Mouse (Mus musculus) liver, embryonic 13.5 days (tissue): ENCODE results near the gene Tecta. TPM values are rescaled to one million over a fixed set of nuclear protein-coding genes. Genes with fewer than 3 reads are reported as not detected.

ENCODE experiments used
- ATAC-seq: fragments of 200-750 bp; cut with Nextera tagmentation; 2 replicates; pipeline ENCODE4 v1.8.0; 2017; ENCODE audit warnings: low read depth, mild to moderate bottlenecking, moderate number of reproducible peaks, moderate library complexity
- DNase-seq: peaks from one replicate; pipeline ENCODE4 v3.0.0; 2022
- H3K27ac ChIP-seq: fragments of 300-500 bp; sonication (generic); 2 replicates; pipeline ENCODE4 v1.5.1; 2015; ENCODE audit warnings: moderate library complexity, mild to moderate bottlenecking, inconsistent platforms
- H3K27me3 ChIP-seq: fragments of 300-500 bp; sonication (generic); 2 replicates; pipeline ENCODE4 v1.6.1; 2015; ENCODE audit warnings: mild to moderate bottlenecking, inconsistent platforms
- H3K36me3 ChIP-seq: fragments of 300-500 bp; sonication (generic); 2 replicates; pipeline ENCODE4 v1.6.1; 2015; ENCODE audit warnings: mild to moderate bottlenecking, inconsistent platforms
- H3K4me1 ChIP-seq: fragments of 300-500 bp; sonication (generic); replicated peaks from 2 replicates; pipeline ENCODE4 v1.6.1; 2015; ENCODE audit warnings: inconsistent platforms
- H3K4me2 ChIP-seq: fragments of 300-500 bp; sonication (generic); 2 replicates; pipeline ENCODE4 v1.6.1; 2015; ENCODE audit warnings: inconsistent platforms, mild to moderate bottlenecking, moderate library complexity
- H3K4me3 ChIP-seq: fragments of 300-500 bp; sonication (generic); replicated peaks from 2 replicates; pipeline ENCODE4 v1.5.1; 2015; ENCODE audit warnings: mild to moderate bottlenecking, inconsistent platforms
- H3K9ac ChIP-seq: fragments of 300-500 bp; sonication (generic); 2 replicates; pipeline ENCODE4 v1.6.1; 2015; ENCODE audit warnings: mild to moderate bottlenecking, inconsistent platforms
- H3K9me3 ChIP-seq: fragments of 300-500 bp; sonication (generic); replicated peaks from 2 replicates; pipeline ENCODE4 v1.6.1; 2016; ENCODE audit warnings: inconsistent platforms
- WGBS: fragments of 180-500 bp; shearing (Covaris S2); methylation state at CpG from one replicate; pipeline ENCODE4 v1.1.7; 2015; ENCODE audit not compliant: insufficient replicate concordance; 5-methylcytosine and 5-hydroxymethylcytosine counted together
- polyA plus RNA-seq: library from polyadenylated mRNA; unstranded; fragments of >200 nt; fragmentation: Nextera tagmentation; extraction: Ambion mirVana; gene quantifications from 2 replicates; pipeline ENCODE4 v1.2.1, GENCODE M21; 2015

The Tecta gene
- polyA plus RNA-seq, 1 experiment from 2014 or later, result 0.08 TPM

GRCm38 (mm10) chr9:42387038-42387437, 12.7 kb downstream of the Tecta start:
- 49% methylated on average over 8 of the region's 8 CpGs for WGBS

GRCm38 (mm10) chr9:42385656-42386055, 14.1 kb downstream of the Tecta start:
- Histone ChIP-seq H3K4me3 (no peak overlapping the region), H3K36me3 (no peaks in the 10 kb centered on the region), H3K4me2 (no peak overlapping the region), H3K9ac (no peak overlapping the region), H3K27ac (no peak overlapping the region), H3K4me1 (no peaks in the 10 kb centered on the region), H3K27me3 (no peaks in the 10 kb centered on the region), H3K9me3 (no peaks in the 10 kb centered on the region)
- ATAC-seq (no peak), DNase-seq (no peak)
- WGBS, result 69% methylated on average over 13 of the region's 13 CpGs

More at GRCm38 (mm10) chr9:42387038-42387437, 12.7 kb downstream of the Tecta start:
- DNase-seq (no peak), ATAC-seq (no peak)
- Histone ChIP-seq H3K27ac (no peak overlapping the region), H3K4me1 (no peaks in the 10 kb centered on the region), H3K9ac (no peak overlapping the region), H3K36me3 (no peaks in the 10 kb centered on the region), H3K4me3 (no peak overlapping the region), H3K4me2 (no peak overlapping the region), H3K27me3 (no peaks in the 10 kb centered on the region), H3K9me3 (no peaks in the 10 kb centered on the region)

- 69% methylated on average over 8 of the region's 8 CpGs for WGBS
- no peak for ATAC-seq
- DNase-seq, result no peak
- Histone ChIP-seq H3K9ac (no peak overlapping the region), H3K9me3 (no peaks in the 10 kb centered on the region), H3K27me3 (no peaks in the 10 kb centered on the region), H3K36me3 (no peaks in the 10 kb centered on the region), H3K4me1 (no peaks in the 10 kb centered on the region), H3K27ac (no peak overlapping the region), H3K4me2 (no peak overlapping the region), H3K4me3 (no peak overlapping the region)
These were observed 16.9 kb downstream of the Tecta start for GRCm38 (mm10) chr9:42382628-42383347.

GRCm38 (mm10) chr9:42382063-42382462, 17.7 kb downstream of the Tecta start:
- ATAC-seq (no peak), DNase-seq (no peak)
- H3K4me2 ChIP-seq, result no peak overlapping the region
- no peaks in the 10 kb centered on the region for H3K36me3 ChIP-seq
- WGBS, result 72% methylated on average over 5 of the region's 5 CpGs
- H3K4me1 ChIP-seq, result no peaks in the 10 kb centered on the region
- H3K27ac ChIP-seq, result no peak overlapping the region
- no peak overlapping the region for H3K9ac ChIP-seq
- H3K4me3 ChIP-seq, result no peak overlapping the region
- no peaks in the 10 kb centered on the region for H3K27me3 ChIP-seq
- no peaks in the 10 kb centered on the region for H3K9me3 ChIP-seq

- ATAC-seq (no peak), DNase-seq (no peak)
- 68% methylated on average over 4 of the region's 4 CpGs for WGBS
These were observed 21.7 kb downstream of the Tecta start for GRCm38 (mm10) chr9:42378071-42378470.

GRCm38 (mm10) chr9:42377656-42378055, 22.1 kb downstream of the Tecta start:
- WGBS, result 80% methylated on average over 15 of the region's 15 CpGs
- H3K4me3 ChIP-seq, result no peak overlapping the region

More at GRCm38 (mm10) chr9:42378071-42378470, 21.7 kb downstream of the Tecta start:
- no peaks in the 10 kb centered on the region for H3K27me3 ChIP-seq
- H3K4me2 ChIP-seq, result no peak overlapping the region
- peaks cover 3% of the 10 kb centered on the region for H3K4me1 ChIP-seq
- H3K27ac ChIP-seq, result no peak overlapping the region
- H3K9me3 ChIP-seq, result no peaks in the 10 kb centered on the region
- H3K4me3 ChIP-seq, result no peak overlapping the region
- no peaks in the 10 kb centered on the region for H3K36me3 ChIP-seq
- no peak overlapping the region for H3K9ac ChIP-seq

GRCm38 (mm10) chr9:42371670-42372368, 27.9 kb downstream of the Tecta start:
- no peaks in the 10 kb centered on the region for H3K9me3 ChIP-seq
- no peak overlapping the region for H3K4me3 ChIP-seq
- H3K9ac ChIP-seq, result no peak overlapping the region
- 21% methylated on average over 6 of the region's 6 CpGs for WGBS
- no peaks in the 10 kb centered on the region for H3K27me3 ChIP-seq
- H3K4me1 ChIP-seq, result peaks cover 30% of the 10 kb centered on the region
- peak overlapping the region; percentile 30 for H3K4me2 ChIP-seq
- ATAC-seq (peak; percentile 97), DNase-seq (peak; percentile 63)
- no peaks in the 10 kb centered on the region for H3K36me3 ChIP-seq
- H3K27ac ChIP-seq, result peak overlapping the region; percentile 62

More at GRCm38 (mm10) chr9:42377656-42378055, 22.1 kb downstream of the Tecta start:
- Histone ChIP-seq H3K36me3 (no peaks in the 10 kb centered on the region), H3K27ac (no peak overlapping the region), H3K4me2 (no peak overlapping the region), H3K9ac (no peak overlapping the region), H3K9me3 (no peaks in the 10 kb centered on the region), H3K4me1 (peaks cover 7% of the 10 kb centered on the region), H3K27me3 (no peaks in the 10 kb centered on the region)
- no peak for DNase-seq
- no peak for ATAC-seq

- no peak for ATAC-seq
- WGBS, result 62% methylated on average over 4 of the region's 4 CpGs
- no peaks in the 10 kb centered on the region for H3K36me3 ChIP-seq
- no peak overlapping the region for H3K4me2 ChIP-seq
- H3K27me3 ChIP-seq, result no peaks in the 10 kb centered on the region
- no peaks in the 10 kb centered on the region for H3K4me1 ChIP-seq
- no peak overlapping the region for H3K27ac ChIP-seq
- H3K9ac ChIP-seq, result no peak overlapping the region
- H3K9me3 ChIP-seq, result no peaks in the 10 kb centered on the region
- no peak overlapping the region for H3K4me3 ChIP-seq
- DNase-seq, result no peak
These were observed 42.1 kb downstream of the Tecta start for GRCm38 (mm10) chr9:42357585-42357984.

GRCm38 (mm10) chr9:42354871-42355270, 44.9 kb downstream of the Tecta start:
- no peak overlapping the region for H3K4me2 ChIP-seq
- H3K4me3 ChIP-seq, result no peak overlapping the region
- no peak for ATAC-seq
- H3K4me1 ChIP-seq, result peaks cover 4% of the 10 kb centered on the region
- no peak overlapping the region for H3K27ac ChIP-seq
- WGBS, result 47% methylated on average over 1 of the region's 1 CpGs
- no peaks in the 10 kb centered on the region for H3K36me3 ChIP-seq
- no peaks in the 10 kb centered on the region for H3K27me3 ChIP-seq
- H3K9me3 ChIP-seq, result no peaks in the 10 kb centered on the region
- no peak overlapping the region for H3K9ac ChIP-seq
- no peak for DNase-seq

- Histone ChIP-seq H3K27me3 (0 out of 2 replicates have a peak, but pooled peaks cover 3% of the 10 kb centered on the region), H3K9me3 (no peaks in the 10 kb centered on the region), H3K4me3 (no peak overlapping the region), H3K36me3 (no peaks in the 10 kb centered on the region), H3K9ac (no peak overlapping the region), H3K4me1 (peaks cover 7% of the 10 kb centered on the region), H3K27ac (no peak overlapping the region), H3K4me2 (no peak overlapping the region)
- 22% methylated on average over 7 of the region's 7 CpGs for WGBS
- ATAC-seq (no peak), DNase-seq (no peak)
These were observed 49.9 kb downstream of the Tecta start for GRCm38 (mm10) chr9:42349791-42350190.

- ATAC-seq, result no peak
- no peak for DNase-seq
- no peaks in the 10 kb centered on the region for H3K9me3 ChIP-seq
These were observed 53.4 kb downstream of the Tecta start for GRCm38 (mm10) chr9:42346297-42346696.

More at GRCm38 (mm10) chr9:42346297-42346696, 53.4 kb downstream of the Tecta start:
- H3K4me2 ChIP-seq, result no peak overlapping the region
- 0 out of 2 replicates have a peak, but pooled peaks cover 3% of the 10 kb centered on the region for H3K27me3 ChIP-seq
- H3K4me3 ChIP-seq, result no peak overlapping the region
- H3K9ac ChIP-seq, result no peak overlapping the region
- peaks cover 7% of the 10 kb centered on the region for H3K4me1 ChIP-seq
- no peak overlapping the region for H3K27ac ChIP-seq
- H3K36me3 ChIP-seq, result no peaks in the 10 kb centered on the region
